Mouse (Mus musculus): ENCODE measurements around the gene Tmem161a.

Tmem161a gene

GRCm38 (mm10) chr8:70160015-70160414, 12.1 kb upstream of the Tmem161a start:
- no peak for DNase-seq (ENCODE audit: low spot score in 2 of 2)

- no peak for DNase-seq (ENCODE audit: low spot score in 2 of 2)
Measured at GRCm38 (mm10) chr8:70163316-70163715, 8.8 kb upstream of the Tmem161a start.

- DNase-seq (ENCODE audit: low spot score in 2 of 2), result peak; percentile 31 to 39
Measured at GRCm38 (mm10) chr8:70166504-70167110, 5.5 kb upstream of the Tmem161a start.

GRCm38 (mm10) chr8:70170116-70170515, 2.0 kb upstream of the Tmem161a start:
- no peak for DNase-seq (ENCODE audit: low spot score in 2 of 2)

- no peak for DNase-seq (ENCODE audit: low spot score in 2 of 2)
Measured at GRCm38 (mm10) chr8:70170748-70171147, 1.4 kb upstream of the Tmem161a start.

GRCm38 (mm10) chr8:70171240-70171639, 916 bp upstream of the Tmem161a start:
- DNase-seq (ENCODE audit: low spot score in 2 of 2), result no peak

- no peak for DNase-seq (ENCODE audit: low spot score in 2 of 2)
Measured at GRCm38 (mm10) chr8:70173320-70173719, 1.2 kb downstream of the Tmem161a start.

- peak in 1 of 2 experiments; percentile 23 for DNase-seq (ENCODE audit: low spot score in 2 of 2)
Measured at GRCm38 (mm10) chr8:70174079-70174478, 1.9 kb downstream of the Tmem161a start.

- DNase-seq (ENCODE audit: low spot score in 2 of 2), result no peak
Measured at GRCm38 (mm10) chr8:70178231-70178630, 6.1 kb downstream of the Tmem161a start.

GRCm38 (mm10) chr8:70179082-70179481, 6.9 kb downstream of the Tmem161a start:
- no peak for DNase-seq (ENCODE audit: low spot score in 2 of 2)

GRCm38 (mm10) chr8:70181212-70181902, 9.2 kb downstream of the Tmem161a start:
- DNase-seq (ENCODE audit: low spot score in 2 of 2), result no peak

GRCm38 (mm10) chr8:70181903-70182252, 9.7 kb downstream of the Tmem161a start:
- no peak for DNase-seq (ENCODE audit: low spot score in 2 of 2)

GRCm38 (mm10) chr8:70183194-70183593, 11.0 kb downstream of the Tmem161a start:
- no peak for DNase-seq (ENCODE audit: low spot score in 2 of 2)

GRCm38 (mm10) chr8:70188707-70189106, 16.6 kb downstream of the Tmem161a start:
- peak in 1 of 2 experiments; percentile 38 for DNase-seq (ENCODE audit: low spot score in 2 of 2)

- peak in 1 of 2 experiments; percentile 36 for DNase-seq (ENCODE audit: low spot score in 2 of 2)
Measured at GRCm38 (mm10) chr8:70193238-70193637, 21.1 kb downstream of the Tmem161a start.

GRCm38 (mm10) chr8:70194191-70194590, 22.0 kb downstream of the Tmem161a start:
- no peak for DNase-seq (ENCODE audit: low spot score in 2 of 2)

- no peak for DNase-seq (ENCODE audit: low spot score in 2 of 2)
Measured at GRCm38 (mm10) chr8:70195762-70196161, 23.6 kb downstream of the Tmem161a start.

- DNase-seq (ENCODE audit: low spot score in 2 of 2), result no peak
Measured at GRCm38 (mm10) chr8:70197603-70198002, 25.4 kb downstream of the Tmem161a start.

- peak in 1 of 2 experiments; percentile 33 for DNase-seq (ENCODE audit: low spot score in 2 of 2)
Measured at GRCm38 (mm10) chr8:70200098-70200681, 28.0 kb downstream of the Tmem161a start.

- no peak for DNase-seq (ENCODE audit: low spot score in 2 of 2)
Measured at GRCm38 (mm10) chr8:70201417-70201816, 29.3 kb downstream of the Tmem161a start.

GRCm38 (mm10) chr8:70203072-70203471, 30.9 kb downstream of the Tmem161a start:
- DNase-seq (ENCODE audit: low spot score in 2 of 2), result no peak

- no peak for DNase-seq (ENCODE audit: low spot score in 2 of 2)
Measured at GRCm38 (mm10) chr8:70204757-70205156, 32.6 kb downstream of the Tmem161a start.

GRCm38 (mm10) chr8:70208130-70208529, 36.0 kb downstream of the Tmem161a start:
- DNase-seq (ENCODE audit: low spot score in 2 of 2), result no peak

Measured in heart, adult 9 months (tissue).